Mouse (Mus musculus): Measurements from ENCODE around the gene Klhl32. TPM values are rescaled to one million over a fixed set of nuclear protein-coding genes. Genes with fewer than 3 reads are reported as not detected.

Gene Klhl32
- total and polyA plus RNA-seq, 3 experiments, result 0.03 TPM; not detected in 2

GRCm38 (mm10) chr4:24797280-24797679 lies 53.6 kb downstream of the Klhl32 start:
- no peaks in the 10 kb centered on the region for H3K27me3 ChIP-seq (ENCODE audit: control insufficient read depth in 1 of 2, insufficient read depth in 2 of 2, low read length in 2 of 2)
- H3K79me2 ChIP-seq (ENCODE audit: control insufficient read depth, insufficient read depth, low read length, poor library complexity), result no peaks in the 10 kb centered on the region
- no peak for TF ChIP-seq ZKSCAN1 (IDR thresholded peaks at IDR 0.05; ENCODE audit: low read depth, low read length)
- TF ChIP-seq NELFE (IDR thresholded peaks at IDR 0.05; ENCODE audit: low read depth, low read length), result no peak
- no peak for TF ChIP-seq RCOR1 (IDR thresholded peaks at IDR 0.05; ENCODE audit: low read depth, low read length)
- no peak for TF ChIP-seq RAD21 (IDR thresholded peaks at IDR 0.05; ENCODE audit: low read depth, low read length)
- TF ChIP-seq ELF1 (IDR thresholded peaks at IDR 0.05; ENCODE audit: low read depth, low read length), result no peak
- no peak for TF ChIP-seq MAZ (IDR thresholded peaks at IDR 0.05; ENCODE audit: low read depth, low read length)
- TF ChIP-seq E2F4 (IDR thresholded peaks at IDR 0.05; ENCODE audit: borderline replicate concordance, low read depth, low read length), result no peak
- no peak for TF ChIP-seq ZNF384 (IDR thresholded peaks at IDR 0.05; ENCODE audit: low read depth, low read length)
- no peak for TF ChIP-seq ZMIZ1 (IDR thresholded peaks at IDR 0.05; ENCODE audit: low read depth, low read length)
- no peak overlapping the region for H3K4me3 ChIP-seq (ENCODE audit: control insufficient read depth in 1 of 2, insufficient read depth in 1 of 2, low read depth in 2 of 2, low read length in 2 of 2)
- H3K9ac ChIP-seq (ENCODE audit: control insufficient read depth, low read depth, low read length, poor library complexity, severe bottlenecking), result no peak overlapping the region
- no peaks in the 10 kb centered on the region for H3K9me3 ChIP-seq (replicated peaks; ENCODE audit: insufficient read depth, low read length)
- H3K4me1 ChIP-seq (ENCODE audit: control insufficient read depth in 1 of 2, insufficient read depth in 2 of 2, low read length in 2 of 2), result no peaks in the 10 kb centered on the region
- no peaks in the 10 kb centered on the region for H3K36me3 ChIP-seq (ENCODE audit: control insufficient read depth in 1 of 2, insufficient read depth in 2 of 2, low read length in 2 of 2)
- no peak overlapping the region for H3K27ac ChIP-seq (ENCODE audit: control insufficient read depth, low read depth, low read length)
- no peak for DNase-seq (ENCODE audit: low read depth, low spot score)

DNA sequence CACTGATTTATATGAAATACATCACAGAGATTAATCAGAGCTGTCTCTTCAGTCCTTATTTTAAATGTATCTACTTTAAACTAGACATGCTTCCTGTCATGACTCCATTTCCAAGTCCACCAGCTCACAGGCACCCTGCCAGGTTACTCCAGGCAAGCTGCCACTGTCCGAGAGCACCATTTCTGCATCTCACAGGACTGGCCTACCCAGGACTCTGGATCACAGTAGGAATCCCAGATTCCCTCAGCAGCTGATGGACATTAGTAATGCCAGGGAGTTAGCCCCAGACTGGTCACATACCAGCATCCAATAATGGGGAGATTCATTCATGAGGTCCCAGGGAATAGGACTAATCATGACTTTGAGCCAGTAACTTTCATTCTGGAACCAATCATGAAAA lies 54.7 kb downstream of the Klhl32 start:
- Histone ChIP-seq H3K9ac (ENCODE audit: control insufficient read depth, low read depth, low read length, poor library complexity, severe bottlenecking) (no peak overlapping the region), H3K4me3 (ENCODE audit: control insufficient read depth in 1 of 2, insufficient read depth in 1 of 2, low read depth in 2 of 2, low read length in 2 of 2) (no peak overlapping the region), H3K4me1 (ENCODE audit: control insufficient read depth in 1 of 2, insufficient read depth in 2 of 2, low read length in 2 of 2) (no peaks in the 10 kb centered on the region), H3K9me3 (replicated peaks; ENCODE audit: insufficient read depth, low read length) (no peaks in the 10 kb centered on the region), H3K27me3 (ENCODE audit: control insufficient read depth in 1 of 2, insufficient read depth in 2 of 2, low read length in 2 of 2) (no peaks in the 10 kb centered on the region), H3K27ac (ENCODE audit: control insufficient read depth, low read depth, low read length) (no peak overlapping the region), H3K36me3 (ENCODE audit: control insufficient read depth in 1 of 2, insufficient read depth in 2 of 2, low read length in 2 of 2) (no peaks in the 10 kb centered on the region), H3K79me2 (ENCODE audit: control insufficient read depth, insufficient read depth, low read length, poor library complexity) (no peaks in the 10 kb centered on the region)
- no peak for DNase-seq (ENCODE audit: low read depth, low spot score)
- no peak for TF ChIP-seq SMC3 (IDR thresholded peaks at IDR 0.05; ENCODE audit: low read depth, low read length)

GRCm38 (mm10) chr4:24795180-24795579 lies 55.7 kb downstream of the Klhl32 start:
- no peak for DNase-seq (ENCODE audit: low read depth, low spot score)
- TF ChIP-seq MAZ (IDR thresholded peaks at IDR 0.05; ENCODE audit: low read depth, low read length) (no peak), ZNF384 (IDR thresholded peaks at IDR 0.05; ENCODE audit: low read depth, low read length) (no peak), TCF12 (IDR thresholded peaks at IDR 0.05; ENCODE audit: low read depth, low read length) (no peak), JUND (IDR thresholded peaks at IDR 0.05; ENCODE audit: low read depth, low read length) (no peak), ZMIZ1 (IDR thresholded peaks at IDR 0.05; ENCODE audit: low read depth, low read length) (no peak), USF2 (IDR thresholded peaks at IDR 0.05; ENCODE audit: borderline replicate concordance in 1 of 2, insufficient read depth in 1 of 2, low read depth in 1 of 2, low read length in 2 of 2) (no peak), EP300 (IDR thresholded peaks at IDR 0.05; ENCODE audit: low read depth in 1 of 2, low read length in 2 of 2) (no peak), RCOR1 (IDR thresholded peaks at IDR 0.05; ENCODE audit: low read depth, low read length) (no peak), POLR2AphosphoS5 (IDR thresholded peaks at IDR 0.05; ENCODE audit: borderline replicate concordance, low read depth, low read length) (no peak)
- no peaks in the 10 kb centered on the region for H3K9me3 ChIP-seq (replicated peaks; ENCODE audit: insufficient read depth, low read length)
- no peak overlapping the region for H3K4me3 ChIP-seq (ENCODE audit: control insufficient read depth in 1 of 2, insufficient read depth in 1 of 2, low read depth in 2 of 2, low read length in 2 of 2)
- no peaks in the 10 kb centered on the region for H3K27me3 ChIP-seq (ENCODE audit: control insufficient read depth in 1 of 2, insufficient read depth in 2 of 2, low read length in 2 of 2)
- H3K4me1 ChIP-seq (ENCODE audit: control insufficient read depth in 1 of 2, insufficient read depth in 2 of 2, low read length in 2 of 2), result no peaks in the 10 kb centered on the region
- no peak overlapping the region for H3K27ac ChIP-seq (ENCODE audit: control insufficient read depth, low read depth, low read length)
- no peak overlapping the region for H3K9ac ChIP-seq (ENCODE audit: control insufficient read depth, low read depth, low read length, poor library complexity, severe bottlenecking)
- H3K36me3 ChIP-seq (ENCODE audit: control insufficient read depth in 1 of 2, insufficient read depth in 2 of 2, low read length in 2 of 2), result no peaks in the 10 kb centered on the region
- no peaks in the 10 kb centered on the region for H3K79me2 ChIP-seq (ENCODE audit: control insufficient read depth, insufficient read depth, low read length, poor library complexity)
